Mouse (Mus musculus): ENCODE data around the gene N4bp2l1. TPM values are rescaled to one million over a fixed set of nuclear protein-coding genes. Genes with fewer than 3 reads are reported as not detected.

Gene N4bp2l1
- total RNA-seq, 1 experiment, result 0.80 TPM

GRCm38 (mm10) chr5:150592904-150593755 is 3.9 kb downstream of the N4bp2l1 start:
- peak overlapping the region; percentile 81 for H3K9ac ChIP-seq (ENCODE audit: insufficient read depth, low read depth, low read length, poor library complexity, severe bottlenecking)
- in situ Hi-C loops (cut with MboI; ENCODE audit: low sequenced_read_pairs in 2 of 2, unreplicated experiment in 2 of 2), result no loop called here
- DNase-seq (ENCODE audit: low read depth, low spot score), result peak; percentile 16
- no peaks in the 10 kb centered on the region for H3K9me3 ChIP-seq (ENCODE audit: control insufficient read depth, insufficient read depth, low read depth, low read length)
- TF ChIP-seq HCFC1 (IDR thresholded peaks at IDR 0.05; ENCODE audit: borderline replicate concordance, insufficient read depth, low read length) (no peak), ZC3H11A (IDR thresholded peaks at IDR 0.05; ENCODE audit: borderline replicate concordance, low read depth, low read length) (no peak), CHD2 (IDR thresholded peaks at IDR 0.05; ENCODE audit: low read depth, low read length) (no peak), MAFK (IDR thresholded peaks at IDR 0.05; ENCODE audit: insufficient read depth, low read depth, low read length) (no peak), ZNF384 (IDR thresholded peaks at IDR 0.05; ENCODE audit: low read depth, low read length) (no peak)
- H3K36me3 ChIP-seq (ENCODE audit: control insufficient read depth, insufficient read depth, low read length, poor library complexity, severe bottlenecking), result no peaks in the 10 kb centered on the region; the same call in 1 of the 2 replicates
- H3K27ac ChIP-seq (ENCODE audit: insufficient read depth, low read depth, low read length, poor library complexity, severe bottlenecking), result no peak overlapping the region
- H3K4me1 ChIP-seq (ENCODE audit: control insufficient read depth in 2 of 2, insufficient read depth in 2 of 2, low read length in 2 of 2, poor library complexity in 1 of 2), result peaks cover 0 to 3% of the 10 kb centered on the region in 2 experiments; a peak in 1 of 4 replicates
- H3K4me3 ChIP-seq (ENCODE audit: insufficient read depth in 1 of 2, low read depth in 1 of 2, low read length in 2 of 2, poor library complexity in 1 of 2, severe bottlenecking in 1 of 2), result peak overlapping the region; percentile 90 to 94

DNA sequence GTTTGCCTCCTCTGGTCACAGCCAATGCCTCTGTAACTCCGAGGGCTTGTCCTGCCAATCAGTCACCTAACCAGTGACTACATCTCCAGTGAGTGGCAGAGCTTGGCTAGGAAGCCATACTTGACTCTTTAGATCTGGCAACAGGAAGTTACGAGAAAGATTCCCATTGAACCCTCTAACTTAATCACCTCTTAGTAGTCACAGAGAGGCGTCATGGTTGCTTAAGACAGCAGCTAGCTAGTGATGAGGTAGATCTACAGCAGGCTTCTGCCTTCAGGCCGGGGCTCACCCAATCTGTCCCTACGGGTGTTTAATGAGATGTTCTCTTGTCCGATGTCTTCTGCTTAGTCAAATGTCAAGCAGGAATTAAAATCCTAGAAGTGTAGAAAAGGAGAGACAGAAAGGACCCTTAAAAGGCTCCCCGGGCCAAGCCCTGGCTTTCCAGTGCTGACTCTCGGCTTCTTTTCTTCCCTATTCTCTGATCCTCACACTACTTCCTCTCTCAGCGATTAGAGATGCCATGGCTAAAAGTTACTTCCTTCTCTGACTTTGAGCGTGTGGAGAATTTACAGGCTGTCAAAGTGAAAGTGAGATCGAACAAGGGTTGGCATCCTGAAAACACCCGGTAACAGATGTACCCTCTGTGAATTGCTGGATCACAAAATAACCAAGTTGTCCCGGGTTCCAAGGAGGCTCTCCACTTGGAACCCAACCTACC is 4.6 kb downstream of the N4bp2l1 start:
- no peak for DNase-seq (ENCODE audit: low read depth, low spot score)
- H3K9me3 ChIP-seq (ENCODE audit: control insufficient read depth, insufficient read depth, low read depth, low read length), result no peaks in the 10 kb centered on the region
- peaks cover 0 to 3% of the 10 kb centered on the region in 2 experiments; a peak in 1 of 4 replicates for H3K4me1 ChIP-seq (ENCODE audit: control insufficient read depth in 2 of 2, insufficient read depth in 2 of 2, low read length in 2 of 2, poor library complexity in 1 of 2)
- no peak overlapping the region for H3K4me3 ChIP-seq (ENCODE audit: insufficient read depth in 1 of 2, low read depth in 1 of 2, low read length in 2 of 2, poor library complexity in 1 of 2, severe bottlenecking in 1 of 2)
- H3K36me3 ChIP-seq (ENCODE audit: control insufficient read depth, insufficient read depth, low read length, poor library complexity, severe bottlenecking), result no peaks in the 10 kb centered on the region; the same call in 1 of the 2 replicates
- H3K27ac ChIP-seq (ENCODE audit: insufficient read depth, low read depth, low read length, poor library complexity, severe bottlenecking), result no peak overlapping the region
- in situ Hi-C loops (cut with MboI; ENCODE audit: low sequenced_read_pairs in 2 of 2, unreplicated experiment in 2 of 2), result no loop called here
- no peak for TF ChIP-seq CHD2 (IDR thresholded peaks at IDR 0.05; ENCODE audit: low read depth, low read length)
- no peak for TF ChIP-seq MAFK (IDR thresholded peaks at IDR 0.05; ENCODE audit: insufficient read depth, low read depth, low read length)
- TF ChIP-seq ZC3H11A (IDR thresholded peaks at IDR 0.05; ENCODE audit: borderline replicate concordance, low read depth, low read length), result no peak
- TF ChIP-seq ZNF384 (IDR thresholded peaks at IDR 0.05; ENCODE audit: low read depth, low read length), result no peak
- no peak for TF ChIP-seq HCFC1 (IDR thresholded peaks at IDR 0.05; ENCODE audit: borderline replicate concordance, insufficient read depth, low read length)
- no peak overlapping the region for H3K9ac ChIP-seq (ENCODE audit: insufficient read depth, low read depth, low read length, poor library complexity, severe bottlenecking)

GRCm38 (mm10) chr5:150589945-150590344 is 7.0 kb downstream of the N4bp2l1 start:
- peaks cover 0 to under 1% of the 10 kb centered on the region in 2 experiments; a peak in 1 of 4 replicates for H3K4me1 ChIP-seq (ENCODE audit: control insufficient read depth in 2 of 2, insufficient read depth in 2 of 2, low read length in 2 of 2, poor library complexity in 1 of 2)
- H3K9me3 ChIP-seq (ENCODE audit: control insufficient read depth, insufficient read depth, low read depth, low read length), result no peaks in the 10 kb centered on the region
- no peaks in the 10 kb centered on the region; the same call in 1 of the 2 replicates for H3K36me3 ChIP-seq (ENCODE audit: control insufficient read depth, insufficient read depth, low read length, poor library complexity, severe bottlenecking)
- no peak overlapping the region for H3K4me3 ChIP-seq (ENCODE audit: insufficient read depth in 1 of 2, low read depth in 1 of 2, low read length in 2 of 2, poor library complexity in 1 of 2, severe bottlenecking in 1 of 2)
- no peak overlapping the region for H3K9ac ChIP-seq (ENCODE audit: insufficient read depth, low read depth, low read length, poor library complexity, severe bottlenecking)
- H3K27ac ChIP-seq (ENCODE audit: insufficient read depth, low read depth, low read length, poor library complexity, severe bottlenecking), result no peak overlapping the region
- TF ChIP-seq ZNF384 (IDR thresholded peaks at IDR 0.05; ENCODE audit: low read depth, low read length) (no peak), ZC3H11A (IDR thresholded peaks at IDR 0.05; ENCODE audit: borderline replicate concordance, low read depth, low read length) (no peak)
- no peak for DNase-seq (ENCODE audit: low read depth, low spot score)
- in situ Hi-C loops (cut with MboI; ENCODE audit: low sequenced_read_pairs in 2 of 2, unreplicated experiment in 2 of 2), result no loop called here

DNA sequence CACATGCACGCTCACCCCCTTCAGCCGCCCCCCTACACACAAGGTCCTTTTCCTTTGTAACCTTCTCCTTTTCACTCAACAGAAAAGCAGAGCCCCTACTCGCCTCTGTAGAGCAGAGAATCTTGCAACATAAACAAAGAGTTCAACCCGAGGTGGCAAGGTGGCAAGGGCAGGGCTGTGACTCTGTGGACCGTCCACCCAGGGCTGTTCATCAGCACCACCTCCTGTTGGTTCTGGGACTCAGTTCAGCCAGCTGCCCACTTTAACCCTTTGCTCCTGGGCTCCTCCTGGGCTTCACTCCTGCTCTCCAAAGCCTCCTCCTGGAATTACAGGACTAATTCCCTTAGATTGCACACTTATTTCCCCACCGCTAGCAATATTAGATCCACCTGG is 12.7 kb downstream of the N4bp2l1 start:
- H3K4me1 ChIP-seq (ENCODE audit: control insufficient read depth in 2 of 2, insufficient read depth in 2 of 2, low read length in 2 of 2, poor library complexity in 1 of 2), result no peaks in the 10 kb centered on the region
- in situ Hi-C loops (cut with MboI; ENCODE audit: low sequenced_read_pairs in 2 of 2, unreplicated experiment in 2 of 2), result no loop called here
- no peak for TF ChIP-seq ZC3H11A (IDR thresholded peaks at IDR 0.05; ENCODE audit: borderline replicate concordance, low read depth, low read length)
- TF ChIP-seq HCFC1 (IDR thresholded peaks at IDR 0.05; ENCODE audit: borderline replicate concordance, insufficient read depth, low read length), result no peak
- no peak for TF ChIP-seq MAFK (IDR thresholded peaks at IDR 0.05; ENCODE audit: insufficient read depth, low read depth, low read length)
- TF ChIP-seq CHD2 (IDR thresholded peaks at IDR 0.05; ENCODE audit: low read depth, low read length), result no peak
- no peak for TF ChIP-seq ZNF384 (IDR thresholded peaks at IDR 0.05; ENCODE audit: low read depth, low read length)
- no peaks in the 10 kb centered on the region for H3K36me3 ChIP-seq (ENCODE audit: control insufficient read depth, insufficient read depth, low read length, poor library complexity, severe bottlenecking)
- H3K9ac ChIP-seq (ENCODE audit: insufficient read depth, low read depth, low read length, poor library complexity, severe bottlenecking), result no peak overlapping the region
- H3K27ac ChIP-seq (ENCODE audit: insufficient read depth, low read depth, low read length, poor library complexity, severe bottlenecking), result no peak overlapping the region
- no peak for DNase-seq (ENCODE audit: low read depth, low spot score)
- no peak overlapping the region for H3K4me3 ChIP-seq (ENCODE audit: insufficient read depth in 1 of 2, low read depth in 1 of 2, low read length in 2 of 2, poor library complexity in 1 of 2, severe bottlenecking in 1 of 2)
- no peaks in the 10 kb centered on the region for H3K9me3 ChIP-seq (ENCODE audit: control insufficient read depth, insufficient read depth, low read depth, low read length)
